Mouse (Mus musculus) liver, adult 2 months (tissue): ENCODE data around the gene Hist3h2a.

Experiments
- CTCF ChIP-seq: fragments of 200-500 bp; IDR thresholded peaks from 2 replicates; pipeline ENCODE4 v1.5.1; 2011; ENCODE audit warnings: low read depth, low read length, control low read depth
- POLR2A ChIP-seq: fragments of 200-500 bp; IDR thresholded peaks from 2 replicates; pipeline ENCODE4 v1.6.1; 2011; ENCODE audit warnings: low read length, control low read depth; ENCODE audit not compliant: insufficient read depth; ENCODE audit errors: extremely low read depth

DNA sequence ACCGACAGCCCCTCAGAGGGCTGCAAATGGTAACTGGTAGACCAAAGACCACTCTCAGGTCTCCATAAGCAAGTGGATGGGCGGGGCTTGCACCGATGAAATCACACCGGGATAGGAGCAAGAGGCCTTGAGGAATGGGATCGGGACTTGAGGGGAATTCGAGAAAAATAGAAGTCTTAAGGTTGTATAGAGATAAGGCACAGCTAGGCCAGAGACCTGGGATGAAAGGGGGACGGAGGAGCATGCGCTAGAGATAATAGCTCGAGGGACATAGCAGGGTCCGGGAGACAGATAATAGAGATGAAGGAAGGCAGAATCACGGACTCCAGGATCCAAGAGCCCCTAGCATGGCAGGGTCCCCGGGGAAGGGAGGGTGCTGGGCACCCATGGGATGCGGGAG is 16.6 kb upstream of the Hist3h2a start:
- TF ChIP-seq POLR2A: no peak
- TF ChIP-seq CTCF: no peak
